In genomic region chr14:26675371-26675770, GRCm38 (mm10) we compare ENCODE assay signal across 9 mouse cellular contexts. TPM values are rescaled to one million over a fixed set of nuclear protein-coding genes. Genes with fewer than 3 reads are reported as not detected.
DNase-seq lines count a peak whose midpoint lies in the region; ATAC-seq and TF ChIP-seq lines count a peak whose summit lies in the region.
"Had no signal": no experiment of that assay in that cellular context is flagged by ENCODE, and none has a peak within 500 bp of the region (broad histone marks: within the 10 kb centered on the region; RNA-seq: fewer than 3 reads in every experiment).

No protein-coding gene starts in this region.

- TF ChIP-seq POLR2A in limb, embryonic 14.5 days (IDR thresholded peaks at IDR 0.05; ENCODE audit: borderline replicate concordance, extremely low read depth, insufficient read depth, insufficient read length) = no peak

- 0 out of 2 replicates have a peak, but pooled peaks cover 3% of the 10 kb centered on the region for H3K27me3 ChIP-seq in midbrain, embryonic 14.5 days (ENCODE audit: control insufficient read depth, insufficient read depth, low read length)
- H3K27me3 ChIP-seq in midbrain, embryonic 11.5 days (ENCODE audit: control insufficient read depth, insufficient read depth, low read length) = no peaks in the 10 kb centered on the region
- no peaks in the 10 kb centered on the region for H3K27me3 ChIP-seq in heart, embryonic 12.5 days (replicated peaks)
- no peaks in the 10 kb centered on the region for H3K27me3 ChIP-seq in limb, embryonic 14.5 days (ENCODE audit: control insufficient read depth, insufficient read depth, low read length)
- H3K27me3 ChIP-seq: midbrain, embryonic 12.5 days had no signal

- peak; percentile 18 to 51 for DNase-seq in adrenal gland, adult (ENCODE audit: inconsistent age in 2 of 2, low spot score in 1 of 2)
- DNase-seq in adrenal gland, adult 8-10 months = no peak
- DNase-seq in midbrain, embryonic 14.5 days = peak; percentile 29
- DNase-seq in midbrain, embryonic 11.5 days (ENCODE audit: low spot score, missing footprints) = no peak
- peak; percentile 27 for DNase-seq in limb, embryonic 14.5 days (ENCODE audit: low spot score)
- DNase-seq in spleen, adult 12 weeks (ENCODE audit: low spot score) = peak; percentile 38
- no peak for DNase-seq in T-cell, adult 2 months (ENCODE audit: low spot score)

- H3K36me3 ChIP-seq in midbrain, embryonic 14.5 days (ENCODE audit: control insufficient read depth, insufficient read depth, low read length) = no peaks in the 10 kb centered on the region
- no peaks in the 10 kb centered on the region for H3K36me3 ChIP-seq in midbrain, embryonic 11.5 days (ENCODE audit: control insufficient read depth, insufficient read depth, low read length)
- H3K36me3 ChIP-seq in heart, embryonic 12.5 days = no peaks in the 10 kb centered on the region
- no peaks in the 10 kb centered on the region for H3K36me3 ChIP-seq in limb, embryonic 14.5 days (ENCODE audit: control insufficient read depth, insufficient read depth, low read length)
- H3K36me3 ChIP-seq: midbrain, embryonic 12.5 days had no signal

- no peak overlapping the region for H3K4me2 ChIP-seq in midbrain, embryonic 14.5 days (ENCODE audit: low read length)
- no peak overlapping the region for H3K4me2 ChIP-seq in midbrain, embryonic 11.5 days
- peak overlapping the region; percentile 48 for H3K4me2 ChIP-seq in heart, embryonic 12.5 days
- H3K4me2 ChIP-seq in limb, embryonic 14.5 days (replicated peaks; ENCODE audit: low read depth, low read length, severe bottlenecking) = no peak overlapping the region
- H3K4me2 ChIP-seq: midbrain, embryonic 12.5 days had no signal

- H3K4me3 ChIP-seq in midbrain, embryonic 14.5 days (replicated peaks; ENCODE audit: low read depth, low read length) = no peak overlapping the region
- no peak overlapping the region for H3K4me3 ChIP-seq in midbrain, embryonic 11.5 days (ENCODE audit: low read depth, low read length)
- H3K4me3 ChIP-seq in heart, embryonic 12.5 days = no peak overlapping the region
- no peak overlapping the region for H3K4me3 ChIP-seq in limb, embryonic 14.5 days (replicated peaks; ENCODE audit: low read length)
- H3K4me3 ChIP-seq: midbrain, embryonic 12.5 days had no signal

- ATAC-seq in midbrain, embryonic 14.5 days (ENCODE audit: low FRiP score, low TSS enrichment) = no peak
- ATAC-seq in midbrain, embryonic 11.5 days (ENCODE audit: low FRiP score) = no peak
- ATAC-seq in heart, embryonic 12.5 days (ENCODE audit: insufficient number of reproducible peaks, low FRiP score) = peak; percentile 59; the same call in 1 of the 2 replicates
- ATAC-seq in limb, embryonic 14.5 days (ENCODE audit: low FRiP score, low read depth) = no peak

- no peaks in the 10 kb centered on the region for H3K9me3 ChIP-seq in midbrain, embryonic 14.5 days (ENCODE audit: control insufficient read depth, low read length)
- no peaks in the 10 kb centered on the region for H3K9me3 ChIP-seq in midbrain, embryonic 11.5 days (ENCODE audit: control insufficient read depth, low read length)
- H3K9me3 ChIP-seq in heart, embryonic 12.5 days (replicated peaks) = no peaks in the 10 kb centered on the region
- no peaks in the 10 kb centered on the region for H3K9me3 ChIP-seq in limb, embryonic 14.5 days (ENCODE audit: control insufficient read depth, low read length)
- H3K9me3 ChIP-seq: midbrain, embryonic 12.5 days had no signal

- no peak overlapping the region for H3K9ac ChIP-seq in midbrain, embryonic 14.5 days (replicated peaks; ENCODE audit: low read length)
- H3K9ac ChIP-seq in midbrain, embryonic 11.5 days (ENCODE audit: low read length) = no peak overlapping the region
- H3K9ac ChIP-seq in heart, embryonic 12.5 days = no peak overlapping the region
- no peak overlapping the region for H3K9ac ChIP-seq in limb, embryonic 14.5 days (ENCODE audit: low read depth, low read length, severe bottlenecking)
- H3K9ac ChIP-seq: midbrain, embryonic 12.5 days had no signal

- WGBS in midbrain, embryonic 14.5 days = 26% methylated on average over 12 of the region's 12 CpGs
- 23% methylated on average over 12 of the region's 12 CpGs for WGBS in midbrain, embryonic 11.5 days
- WGBS in heart, embryonic 12.5 days = 14% methylated on average over 12 of the region's 12 CpGs
- 20% methylated on average over 12 of the region's 12 CpGs for WGBS in limb, embryonic 14.5 days

- no peak overlapping the region for H3K27ac ChIP-seq in midbrain, embryonic 14.5 days (replicated peaks; ENCODE audit: low read depth, low read length)
- H3K27ac ChIP-seq in midbrain, embryonic 11.5 days (ENCODE audit: low read depth, low read length) = no peak overlapping the region
- H3K27ac ChIP-seq in heart, embryonic 12.5 days (ENCODE audit: poor library complexity, severe bottlenecking) = no peak overlapping the region
- H3K27ac ChIP-seq in limb, embryonic 14.5 days (replicated peaks; ENCODE audit: low read depth, low read length) = no peak overlapping the region
- H3K27ac ChIP-seq: midbrain, embryonic 12.5 days had no signal

- H3K4me1 ChIP-seq in midbrain, embryonic 14.5 days (ENCODE audit: control insufficient read depth, insufficient read depth, low read length) = peaks cover 3% of the 10 kb centered on the region
- peaks cover 3% of the 10 kb centered on the region; the same call in 1 of the 2 replicates for H3K4me1 ChIP-seq in midbrain, embryonic 11.5 days (ENCODE audit: control insufficient read depth, insufficient read depth, low read length)
- H3K4me1 ChIP-seq in heart, embryonic 12.5 days (replicated peaks) = peaks cover 3% of the 10 kb centered on the region; the same call in 1 of the 2 replicates
- H3K4me1 ChIP-seq in limb, embryonic 14.5 days (ENCODE audit: control insufficient read depth, insufficient read depth, low read length) = peaks cover 3% of the 10 kb centered on the region; the same call in 1 of the 2 replicates

RNA-seq across cellular contexts. Expression of gene Pde12, which starts 5.7 kb away (rescaled TPM):
- total RNA-seq in adrenal gland, adult 8-10 months (2022) = 10 to 100 TPM in 2 of 4 experiments, 1 to 10 TPM in 2; 9.7 to 11.6 (median 10.4) TPM
- 14.6 and 15.6 TPM in 2 replicates for polyA plus RNA-seq in midbrain, embryonic 14.5 days (2014; fragmentation: Nextera tagmentation; extraction: Ambion mirVana)
- polyA plus RNA-seq in midbrain, embryonic 11.5 days (2014; fragmentation: Nextera tagmentation; extraction: Ambion mirVana) = 12.4 and 13.7 TPM in 2 replicates
- polyA plus RNA-seq in heart, embryonic 12.5 days (2016; fragmentation: Nextera tagmentation; extraction: Ambion mirVana) = 9.4 and 10.4 TPM in 2 replicates
- polyA plus RNA-seq in limb, embryonic 14.5 days (2012; rRNA removed) = 5.6 and 6.2 TPM in 2 replicates
- polyA plus RNA-seq in limb, embryonic 14.5 days (2014; fragmentation: Nextera tagmentation; extraction: Ambion mirVana) = 10.0 and 10.2 TPM in 2 replicates

RNA-seq across cellular contexts. Expression of gene Dnah12, which starts 17.7 kb away (rescaled TPM):
- total RNA-seq in adrenal gland, adult 8-10 months (2022) = under 1 TPM; 0.06 to 0.21 (median 0.09) TPM
- 0.04 and 0.12 TPM in 2 replicates for polyA plus RNA-seq in midbrain, embryonic 14.5 days (2014; fragmentation: Nextera tagmentation; extraction: Ambion mirVana)
- polyA plus RNA-seq in midbrain, embryonic 11.5 days (2014; fragmentation: Nextera tagmentation; extraction: Ambion mirVana) = 0.06 TPM in 1 of 2 replicates, not detected in the other
- polyA plus RNA-seq in heart, embryonic 12.5 days (2016; fragmentation: Nextera tagmentation; extraction: Ambion mirVana) = 0.05 TPM in 1 of 2 replicates, not detected in the other
- polyA plus RNA-seq in limb, embryonic 14.5 days (2012; rRNA removed) = 0.12 and 0.14 TPM in 2 replicates
- 0.08 and 0.15 TPM in 2 replicates for polyA plus RNA-seq in limb, embryonic 14.5 days (2014; fragmentation: Nextera tagmentation; extraction: Ambion mirVana)
- polyA plus RNA-seq: midbrain, embryonic 12.5 days had no signal

RNA-seq across cellular contexts. Expression of gene Arf4, which starts 37.5 kb away (rescaled TPM):
- total RNA-seq in adrenal gland, adult 8-10 months (2022) = 100 to 1,000 TPM; 158 to 182 (median 166) TPM
- 544 and 580 TPM in 2 replicates for polyA plus RNA-seq in midbrain, embryonic 14.5 days (2014; fragmentation: Nextera tagmentation; extraction: Ambion mirVana)
- 586 and 633 TPM in 2 replicates for polyA plus RNA-seq in midbrain, embryonic 11.5 days (2014; fragmentation: Nextera tagmentation; extraction: Ambion mirVana)
- 466 and 469 TPM in 2 replicates for polyA plus RNA-seq in heart, embryonic 12.5 days (2016; fragmentation: Nextera tagmentation; extraction: Ambion mirVana)
- 302 and 353 TPM in 2 replicates for polyA plus RNA-seq in limb, embryonic 14.5 days (2012; rRNA removed)
- 670 and 708 TPM in 2 replicates for polyA plus RNA-seq in limb, embryonic 14.5 days (2014; fragmentation: Nextera tagmentation; extraction: Ambion mirVana)

Comparison
In these comparisons a context has a peak if more than half of its experiments do, and no peak if none do; other contexts are left out.
1. DNase-seq: peak in adrenal gland, adult (2 of 2), midbrain, embryonic 14.5 days (single experiment), limb, embryonic 14.5 days (single experiment) and spleen, adult 12 weeks (single experiment); none in adrenal gland, adult 8-10 months (single experiment), midbrain, embryonic 11.5 days (single experiment) and T-cell, adult 2 months (single experiment).